Comparison of ENCODE assay signal across 21 mouse cellular contexts in genomic region chr8:86512131-86512792, GRCm38 (mm10).
DNase-seq lines count a peak whose midpoint lies in the region; ATAC-seq and TF ChIP-seq lines count a peak whose summit lies in the region.
"Had no signal": no experiment of that assay in that cellular context is flagged by ENCODE, and none has a peak within 500 bp of the region (broad histone marks: within the 10 kb centered on the region; RNA-seq: fewer than 3 reads in every experiment).

No protein-coding gene starts in this region.

- peaks cover 3% of the 10 kb centered on the region; the same call in 1 of the 2 replicates for H3K4me1 ChIP-seq in cerebellum, adult 2 months (ENCODE audit: control insufficient read depth, insufficient read depth, low read length)
- H3K4me1 ChIP-seq in lung, embryonic 14.5 days (ENCODE audit: insufficient read depth) = no peaks in the 10 kb centered on the region
- no peaks in the 10 kb centered on the region for H3K4me1 ChIP-seq in intestine, postnatal 0 days (replicated peaks; ENCODE audit: control insufficient read depth, insufficient read depth, low read length)
- H3K4me1 ChIP-seq: forebrain, embryonic 10.5 days; heart, embryonic 12.5 days; hindbrain, embryonic 10.5 days had no signal

- 36% methylated on average over 10 of the region's 10 CpGs for WGBS in cerebellum, adult 2 months
- 35% methylated on average over 10 of the region's 10 CpGs for WGBS in lung, embryonic 14.5 days
- WGBS in intestine, postnatal 0 days = 51% methylated on average over 10 of the region's 10 CpGs

- H3K9ac ChIP-seq in lung, embryonic 14.5 days = no peak overlapping the region
- H3K9ac ChIP-seq in intestine, postnatal 0 days (ENCODE audit: low read depth, low read length) = no peak overlapping the region
- H3K9ac ChIP-seq: heart, embryonic 12.5 days had no signal

- no peak overlapping the region for H3K4me2 ChIP-seq in lung, embryonic 14.5 days
- no peak overlapping the region for H3K4me2 ChIP-seq in intestine, postnatal 0 days (replicated peaks; ENCODE audit: low read depth)
- H3K4me2 ChIP-seq: heart, embryonic 12.5 days; midbrain, embryonic 11.5 days had no signal

- no peaks in the 10 kb centered on the region for H3K27me3 ChIP-seq in cerebellum, adult 2 months (ENCODE audit: control insufficient read depth, insufficient read depth, low read length)
- H3K27me3 ChIP-seq in lung, embryonic 14.5 days (ENCODE audit: insufficient read depth, low read length) = no peaks in the 10 kb centered on the region
- H3K27me3 ChIP-seq in intestine, postnatal 0 days (replicated peaks; ENCODE audit: control insufficient read depth, insufficient read depth, low read length) = no peaks in the 10 kb centered on the region
- H3K27me3 ChIP-seq: heart, embryonic 12.5 days had no signal

- no peak for DNase-seq in cerebellum, adult 2 months
- DNase-seq in cerebellum, adult 9-11 months = no peak
- peak; percentile 15 for DNase-seq in layer of hippocampus, adult 11-12 months (ENCODE audit: low spot score)
- DNase-seq in layer of hippocampus, postnatal 25 days (ENCODE audit: extremely low spot score in 1 of 2, low spot score in 1 of 2) = no peak
- peak; percentile 1 for DNase-seq in lung, embryonic 14.5 days
- no peak for DNase-seq in lung, postnatal 25 days (ENCODE audit: low spot score)
- peak; percentile 32 to 34 for DNase-seq in layer of hippocampus, postnatal 36 days
- DNase-seq: cerebellum, adult 8-10 months; gastrocnemius, postnatal 25 days; heart, adult 18-20 months; heart, postnatal 10 days; thymus, postnatal 14 days had no signal

- H3K4me3 ChIP-seq in cerebellum, adult 2 months (replicated peaks; ENCODE audit: insufficient read depth, low read depth, low read length) = no peak overlapping the region
- H3K4me3 ChIP-seq in lung, embryonic 14.5 days (ENCODE audit: low read depth, low read length) = no peak overlapping the region
- H3K4me3 ChIP-seq in intestine, postnatal 0 days (ENCODE audit: low read depth, low read length) = no peak overlapping the region
- H3K4me3 ChIP-seq: forebrain, embryonic 10.5 days; heart, embryonic 12.5 days; hindbrain, embryonic 10.5 days had no signal

- ATAC-seq in lung, embryonic 14.5 days (ENCODE audit: insufficient read depth) = no peak
- ATAC-seq in intestine, postnatal 0 days = no peak
- ATAC-seq: activated CD4-positive, CD25-positive, alpha-beta regulatory T cell, adult 4 months; hindbrain, postnatal 0 days; intestine, embryonic 16.5 days; lung, postnatal 0 days had no signal

- no peak overlapping the region for H3K27ac ChIP-seq in cerebellum, adult 2 months (ENCODE audit: insufficient read depth, low read length)
- H3K27ac ChIP-seq in lung, embryonic 14.5 days (ENCODE audit: low read depth) = no peak overlapping the region
- H3K27ac ChIP-seq in intestine, postnatal 0 days (ENCODE audit: low read depth, low read length) = no peak overlapping the region
- H3K27ac ChIP-seq: forebrain, embryonic 10.5 days; hindbrain, embryonic 10.5 days; hindbrain, postnatal 0 days had no signal

- no peaks in the 10 kb centered on the region for H3K36me3 ChIP-seq in lung, embryonic 14.5 days (ENCODE audit: insufficient read depth)
- H3K36me3 ChIP-seq in intestine, postnatal 0 days (ENCODE audit: control insufficient read depth, insufficient read depth) = no peaks in the 10 kb centered on the region
- H3K36me3 ChIP-seq: forebrain, embryonic 10.5 days; heart, embryonic 12.5 days; hindbrain, embryonic 10.5 days had no signal

- TF ChIP-seq POLR2A in cerebellum, adult 2 months (IDR thresholded peaks at IDR 0.05; ENCODE audit: borderline replicate concordance, insufficient read depth, low read length) = no peak

- TF ChIP-seq CTCF in cerebellum, adult 2 months (IDR thresholded peaks at IDR 0.05; ENCODE audit: borderline replicate concordance, insufficient read depth, low read depth, low read length) = 0 out of 2 replicates have a peak, but pooled peaks have one; percentile 6
- TF ChIP-seq CTCF in lung, embryonic 14.5 days (IDR thresholded peaks at IDR 0.05; ENCODE audit: low read depth) = 0 out of 2 replicates have a peak, but pooled peaks have one; percentile 7
- TF ChIP-seq CTCF in intestine, postnatal 0 days (IDR thresholded peaks at IDR 0.05; ENCODE audit: low read depth) = no peak

- H3K9me3 ChIP-seq in lung, embryonic 14.5 days (ENCODE audit: low read depth, low read length) = no peaks in the 10 kb centered on the region
- no peaks in the 10 kb centered on the region for H3K9me3 ChIP-seq in intestine, postnatal 0 days (ENCODE audit: control insufficient read depth)
- H3K9me3 ChIP-seq: forebrain, embryonic 10.5 days; hindbrain, embryonic 10.5 days had no signal

Comparison
In these comparisons a context has a peak if more than half of its experiments do, and no peak if none do; other contexts are left out.
1. DNase-seq: peak in layer of hippocampus, adult 11-12 months (single experiment), lung, embryonic 14.5 days (single experiment) and layer of hippocampus, postnatal 36 days (2 of 2); none in cerebellum, adult 2 months (0 of 2), cerebellum, adult 9-11 months (single experiment), layer of hippocampus, postnatal 25 days (0 of 2) and lung, postnatal 25 days (single experiment).